Mouse (Mus musculus) MEL (cell line): ENCODE measurements at regions not wholly inside any gene's neighbourhood (a gene's known extent, or its start where the extent isn't known, plus 50 kb on each side); places are given as distances from the start of the nearest gene placed in this dataset.

Experiments
- CTCF ChIP-seq, 3 experiments: IDR thresholded peaks in 2 of 3; conservative IDR thresholded peaks in 1 of 3; 2 replicates each; pipeline ENCODE4 v1.5.1; 2011 to 2012; ENCODE audit warnings: low read length in 3 of 3, low read depth in 2 of 3, mild to moderate bottlenecking in 2 of 3, improper control_type of control experiment in 1 of 3, inconsistent platforms in 1 of 3, mixed read lengths in 1 of 3, moderate library complexity in 1 of 3; ENCODE audit not compliant: control insufficient read depth in 1 of 3, insufficient read depth in 1 of 3, poor library complexity in 1 of 3, severe bottlenecking in 1 of 3
- ELF1 ChIP-seq: IDR thresholded peaks from 2 replicates; pipeline ENCODE4 v1.6.1; 2014; ENCODE audit warnings: low read depth, mild to moderate bottlenecking, inconsistent platforms, low read length, improper control_type of control experiment, moderate library complexity
- EP300 ChIP-seq, 2 experiments: IDR thresholded peaks; 2 replicates each; pipeline ENCODE4 v1.6.1; 2011; ENCODE audit warnings: improper control_type of control experiment in 2 of 2, low read length in 2 of 2, low read depth in 1 of 2, mild to moderate bottlenecking in 1 of 2
- JUND ChIP-seq: IDR thresholded peaks from 2 replicates; pipeline ENCODE4 v1.6.1; 2011; ENCODE audit warnings: low read depth, mild to moderate bottlenecking, improper control_type of control experiment, low read length
- KAT2A ChIP-seq: conservative IDR thresholded peaks from 2 replicates; pipeline ENCODE4 v1.6.1; 2012; ENCODE audit warnings: low read depth, low read length, improper control_type of control experiment, inconsistent platforms
- MAX ChIP-seq: IDR thresholded peaks from 2 replicates; pipeline ENCODE4 v1.6.1; 2011; ENCODE audit warnings: low read length, improper control_type of control experiment
- MEF2A ChIP-seq: IDR thresholded peaks from 2 replicates; pipeline ENCODE4 v1.6.1; 2014; ENCODE audit warnings: low read depth, mild to moderate bottlenecking, inconsistent platforms, low read length, improper control_type of control experiment; ENCODE audit not compliant: poor library complexity, insufficient replicate concordance, severe bottlenecking; ENCODE audit errors: extremely low read depth
- MXI1 ChIP-seq: IDR thresholded peaks from 2 replicates; pipeline ENCODE4 v1.6.1; 2011; ENCODE audit warnings: mild to moderate bottlenecking, low read depth, low read length, improper control_type of control experiment
- POLR2A ChIP-seq, 2 experiments: IDR thresholded peaks; 2 replicates each; pipeline ENCODE4 v1.6.1; 2011 to 2012; ENCODE audit warnings: low read length in 2 of 2, mild to moderate bottlenecking in 2 of 2, control low read depth in 1 of 2, improper control_type of control experiment in 1 of 2, low read depth in 1 of 2, moderate library complexity in 1 of 2; ENCODE audit not compliant: control insufficient read depth in 1 of 2, insufficient read depth in 1 of 2, poor library complexity in 1 of 2
- RAD21 ChIP-seq: IDR thresholded peaks from 2 replicates; pipeline ENCODE4 v1.6.1; 2011; ENCODE audit warnings: mild to moderate bottlenecking, low read depth, low read length, improper control_type of control experiment
- TBP ChIP-seq: IDR thresholded peaks from 2 replicates; pipeline ENCODE4 v1.8.0; 2011; ENCODE audit warnings: low read depth, low read length, improper control_type of control experiment

GRCm38 (mm10) chr4:74588761-74589160 lies 346.5 kb downstream of the Kdm4c start:
- no peak for TF ChIP-seq EP300 (IDR thresholded peaks at IDR 0.05; ENCODE audit: low read depth in 1 of 2, low read length in 2 of 2)
- no peak for TF ChIP-seq MXI1
- no peak for TF ChIP-seq CTCF (IDR thresholded peaks at IDR 0.05 in 2 of 3, conservative IDR thresholded peaks at IDR 0.05 in 1 of 3; ENCODE audit: control insufficient read depth in 1 of 3, insufficient read depth in 1 of 3, low read depth in 2 of 3, low read length in 3 of 3, poor library complexity in 1 of 3, severe bottlenecking in 1 of 3)
- no peak for TF ChIP-seq MAX
- TF ChIP-seq RAD21: no peak
- TF ChIP-seq ELF1: no peak
- TF ChIP-seq TBP: no peak
- no peak for TF ChIP-seq POLR2A (IDR thresholded peaks at IDR 0.05; ENCODE audit: control insufficient read depth in 1 of 2, insufficient read depth in 1 of 2, low read depth in 1 of 2, low read length in 2 of 2, poor library complexity in 1 of 2)
- TF ChIP-seq JUND: no peak
- TF ChIP-seq MEF2A: no peak
- no peak for TF ChIP-seq KAT2A
